Mouse (Mus musculus) embryonic facial prominence, embryonic 11.5 days (tissue): ENCODE measurements around the gene Haus5. TPM values are rescaled to one million over a fixed set of nuclear protein-coding genes. Genes with fewer than 3 reads are reported as not detected.

Experiments
- ATAC-seq: fragments of 200-750 bp; cut with Nextera tagmentation; replicated peaks from 2 replicates; pipeline ENCODE4 v1.8.0; 2017; ENCODE audit warnings: low read depth; ENCODE audit not compliant: insufficient number of reproducible peaks, low FRiP score, low TSS enrichment
- DNase-seq: peaks from one replicate; pipeline ENCODE4 v3.0.0-alpha.2; 2015; ENCODE audit warnings: low spot score
- H3K27ac ChIP-seq: fragments of 300-500 bp; sonication (generic); replicated peaks from 2 replicates; pipeline ENCODE4 v1.5.1; 2014; ENCODE audit warnings: mild to moderate bottlenecking, low read depth, low read length, control low read depth
- H3K27me3 ChIP-seq: fragments of 300-500 bp; sonication (generic); 2 replicates; pipeline ENCODE4 v1.6.1; 2014; ENCODE audit warnings: mild to moderate bottlenecking, low read length, moderate library complexity, mixed read lengths; ENCODE audit not compliant: control insufficient read depth, insufficient read depth
- H3K36me3 ChIP-seq: fragments of 300-500 bp; sonication (generic); replicated peaks from 2 replicates; pipeline ENCODE4 v1.6.1; 2014; ENCODE audit warnings: low read depth, mild to moderate bottlenecking, low read length, moderate library complexity, mixed read lengths; ENCODE audit not compliant: control insufficient read depth, insufficient read depth
- H3K4me1 ChIP-seq: fragments of 300-500 bp; sonication (generic); 2 replicates; pipeline ENCODE4 v1.6.1; 2014; ENCODE audit warnings: low read length, mixed read lengths; ENCODE audit not compliant: control insufficient read depth, insufficient read depth
- H3K4me2 ChIP-seq: fragments of 300-500 bp; sonication (generic); 2 replicates; pipeline ENCODE4 v1.6.1; 2014; ENCODE audit warnings: low read depth, mild to moderate bottlenecking, control low read depth, low read length, moderate library complexity
- H3K4me3 ChIP-seq: fragments of 300-500 bp; sonication (generic); 2 replicates; pipeline ENCODE4 v1.5.1; 2014; ENCODE audit warnings: low read depth, low read length, control low read depth
- H3K9ac ChIP-seq: fragments of 300-500 bp; sonication (generic); replicated peaks from 2 replicates; pipeline ENCODE4 v1.6.1; 2014; ENCODE audit warnings: mild to moderate bottlenecking, control low read depth, low read length
- H3K9me3 ChIP-seq: fragments of 300-500 bp; sonication (generic); replicated peaks from 2 replicates; pipeline ENCODE4 v1.6.1; 2016; ENCODE audit warnings: mild to moderate bottlenecking, low read length, inconsistent platforms, mixed read lengths; ENCODE audit not compliant: control insufficient read depth
- WGBS: fragments of 180-500 bp; shearing (Covaris S2); extraction: QIAGEN DNeasy Blood & Tissue Kit; methylation state at CpG from one replicate; pipeline ENCODE4 v1.1.7; 2014; 5-methylcytosine and 5-hydroxymethylcytosine counted together
- polyA plus RNA-seq: library from polyadenylated mRNA; unstranded; fragments of >200 nt; fragmentation: Nextera tagmentation; extraction: Ambion mirVana; gene quantifications from 2 replicates; pipeline ENCODE4 v1.2.1, GENCODE M21; 2014

The Haus5 gene
- polyA plus RNA-seq, 1 experiment from 2014 or later, result 50.1 TPM

DNA sequence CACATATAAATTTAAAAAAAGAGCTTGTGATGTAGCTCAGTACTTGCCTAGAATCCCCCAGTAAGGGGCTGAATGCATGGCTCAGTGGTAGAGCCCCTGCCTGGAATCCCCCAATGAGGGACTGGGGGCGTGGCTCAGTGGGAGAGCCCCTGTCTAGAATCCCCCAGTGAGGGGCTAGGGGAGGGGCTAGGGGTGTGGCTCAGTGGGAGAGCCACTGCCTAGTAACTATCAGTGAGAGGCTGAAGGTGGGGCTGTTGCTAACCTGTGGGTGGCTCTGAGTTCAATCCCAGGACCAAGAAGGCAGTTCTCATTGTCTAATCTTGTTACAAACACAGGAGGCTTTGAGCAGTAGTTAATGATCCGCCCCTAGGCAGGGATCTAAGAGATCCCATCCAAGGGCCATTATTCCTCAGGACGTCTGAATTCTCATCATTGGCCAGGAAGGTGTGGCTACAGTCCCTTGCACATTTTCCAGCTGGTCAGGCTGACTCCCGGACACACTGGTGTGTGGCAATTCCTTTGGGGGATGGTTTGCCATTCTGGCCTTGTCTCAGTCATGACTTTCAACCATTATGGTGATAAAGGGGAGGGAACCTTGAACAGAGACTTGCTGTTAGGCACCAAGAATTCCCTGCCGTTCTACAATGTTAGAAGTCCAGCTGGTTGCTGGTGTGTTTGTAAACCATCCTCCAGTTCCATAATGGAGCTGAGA is 49.6 kb downstream of the Haus5 start:
- Histone ChIP-seq H3K9me3 (no peaks in the 10 kb centered on the region), H3K36me3 (peaks cover 4% of the 10 kb centered on the region), H3K4me1 (no peaks in the 10 kb centered on the region), H3K9ac (no peak overlapping the region), H3K27ac (no peak overlapping the region), H3K4me2 (no peak overlapping the region), H3K4me3 (no peak overlapping the region), H3K27me3 (no peaks in the 10 kb centered on the region)
- no peak for DNase-seq
- no peak for ATAC-seq
- WGBS, result 64% methylated on average over 5 of the region's 5 CpGs

DNA sequence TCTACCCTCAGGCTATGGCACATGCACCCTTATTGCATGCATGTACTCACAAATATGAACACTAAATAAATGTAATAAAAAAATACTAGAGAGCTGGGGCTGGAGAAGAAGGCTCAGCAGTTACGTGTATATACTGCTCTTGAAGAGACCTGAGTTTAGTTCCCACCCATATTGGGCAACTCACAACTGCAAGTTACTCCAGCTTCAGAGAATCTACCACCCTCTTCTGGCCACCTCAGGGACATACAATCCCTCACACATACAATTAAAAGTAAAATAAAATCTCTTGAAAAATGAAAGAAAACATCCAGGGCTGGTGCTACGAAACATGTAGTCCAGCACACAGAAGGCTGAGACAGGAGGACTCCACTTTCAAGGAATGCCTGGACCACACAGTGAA is 50.3 kb downstream of the Haus5 start:
- ATAC-seq (no peak), DNase-seq (peak; percentile 9)
- Histone ChIP-seq H3K9ac (no peak overlapping the region), H3K36me3 (peaks cover 4% of the 10 kb centered on the region), H3K4me1 (no peaks in the 10 kb centered on the region), H3K4me2 (no peak overlapping the region), H3K9me3 (no peaks in the 10 kb centered on the region), H3K4me3 (no peak overlapping the region), H3K27me3 (no peaks in the 10 kb centered on the region), H3K27ac (no peak overlapping the region)
- 80% methylated on average over 2 of the region's 2 CpGs for WGBS

DNA sequence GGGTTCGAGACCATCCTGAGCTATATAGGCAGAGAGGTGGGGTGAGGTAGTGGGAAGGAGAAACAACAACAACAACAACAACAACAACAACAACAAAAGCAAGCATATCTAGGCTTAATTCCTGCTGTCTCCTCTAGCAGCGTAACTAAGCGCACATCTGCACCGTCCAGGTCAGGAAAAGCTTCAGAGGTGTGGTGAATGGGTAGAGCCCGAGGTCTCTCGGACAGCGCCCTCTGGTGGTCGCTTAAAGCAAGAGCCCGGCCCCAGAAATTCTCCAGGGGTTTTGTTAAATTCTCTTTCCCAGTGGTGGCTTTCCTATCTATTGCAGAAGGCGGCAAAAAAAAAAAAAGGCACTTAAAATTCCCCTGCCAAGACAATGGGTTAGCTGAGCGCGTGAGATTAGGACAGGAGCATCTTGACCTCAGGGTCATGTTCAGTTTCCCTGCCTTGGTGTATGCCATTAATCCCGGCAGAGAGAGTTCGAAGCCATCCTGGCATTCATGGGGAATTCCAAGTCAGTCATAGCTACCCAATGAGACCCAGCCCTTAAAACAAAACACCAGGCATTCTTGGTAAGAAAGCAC is 51.2 kb downstream of the Haus5 start:
- Histone ChIP-seq H3K9me3 (no peaks in the 10 kb centered on the region), H3K27me3 (no peaks in the 10 kb centered on the region), H3K4me3 (no peak overlapping the region), H3K4me2 (no peak overlapping the region), H3K4me1 (no peaks in the 10 kb centered on the region), H3K9ac (no peak overlapping the region), H3K36me3 (peaks cover 2% of the 10 kb centered on the region; the same call in 1 of the 2 replicates), H3K27ac (no peak overlapping the region)
- WGBS, result 27% methylated on average over 14 of the region's 14 CpGs
- ATAC-seq (0 out of 2 replicates have a peak, but pooled peaks have one; percentile 41), DNase-seq (peak; percentile 74)

DNA sequence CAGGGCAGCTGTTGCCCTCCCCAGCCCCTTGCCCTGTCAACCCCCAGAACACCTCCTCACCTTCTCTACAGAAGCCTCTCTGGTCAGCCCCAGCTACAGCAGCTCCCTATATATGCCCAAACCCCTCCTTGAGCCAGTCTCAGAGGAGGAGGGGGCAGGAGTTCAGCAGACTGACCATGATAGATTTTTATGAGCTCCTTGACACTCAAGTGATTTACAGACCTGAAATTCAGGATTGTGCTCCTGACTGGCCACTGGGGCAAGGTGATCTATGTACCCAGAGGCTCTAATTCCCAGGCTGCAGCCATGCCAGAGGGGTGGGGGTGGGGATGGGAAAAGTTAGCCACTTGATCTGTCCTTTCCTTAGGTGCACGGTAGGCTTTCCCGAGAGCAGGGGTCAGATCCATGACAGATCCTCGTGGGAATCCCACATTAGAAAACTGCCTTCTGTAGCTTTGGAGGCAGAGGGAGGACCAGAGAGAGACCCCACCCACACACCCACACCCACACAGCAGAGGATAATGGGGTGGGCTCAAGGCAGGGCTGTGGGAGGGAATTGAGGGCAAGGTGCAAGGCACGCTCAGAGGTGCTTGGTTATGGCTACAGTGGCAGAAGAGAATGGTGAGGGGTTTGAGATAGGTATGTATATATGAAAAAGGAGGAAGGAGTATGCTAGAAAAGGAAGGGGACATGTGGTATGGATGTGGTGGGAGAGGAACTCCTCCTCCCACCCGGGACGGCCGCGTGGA is 52.0 kb downstream of the Haus5 start, which contains the start of gene Upk1a:
Gene Upk1a (minus strand): TSS at position 194 of the 749 bp plus-strand sequence.
- no peaks in the 10 kb centered on the region for H3K4me1 ChIP-seq
- H3K36me3 ChIP-seq, result peaks cover 2% of the 10 kb centered on the region; the same call in 1 of the 2 replicates
- no peaks in the 10 kb centered on the region for H3K9me3 ChIP-seq
- H3K4me2 ChIP-seq, result no peak within 1 kb of the TSS
- H3K27ac ChIP-seq, result no peak within 1 kb of the TSS
- no peak within 1 kb of the TSS for H3K9ac ChIP-seq
- 75% methylated on average over 8 of the region's 8 CpGs for WGBS
- no peaks in the 10 kb centered on the region for H3K27me3 ChIP-seq
- no peak for DNase-seq
- ATAC-seq, result 0 out of 2 replicates have a peak, but pooled peaks have one; percentile 16
- no peak within 1 kb of the TSS for H3K4me3 ChIP-seq

GRCm38 (mm10) chr7:30610043-30610442 is 54.8 kb downstream of the Haus5 start:
- H3K27ac ChIP-seq, result no peak overlapping the region
- no peaks in the 10 kb centered on the region for H3K36me3 ChIP-seq
- no peak overlapping the region for H3K4me2 ChIP-seq
- no peaks in the 10 kb centered on the region for H3K4me1 ChIP-seq
- DNase-seq (no peak), ATAC-seq (no peak)
- no peak overlapping the region for H3K4me3 ChIP-seq
- WGBS, result 61% methylated on average over 7 of the region's 7 CpGs
- no peaks in the 10 kb centered on the region for H3K27me3 ChIP-seq
- no peak overlapping the region for H3K9ac ChIP-seq
- no peaks in the 10 kb centered on the region for H3K9me3 ChIP-seq

- ATAC-seq, result no peak
- no peak overlapping the region for H3K27ac ChIP-seq
- no peak for DNase-seq
- H3K4me1 ChIP-seq, result no peaks in the 10 kb centered on the region
- no peak overlapping the region for H3K4me3 ChIP-seq
- H3K9ac ChIP-seq, result no peak overlapping the region
- no peaks in the 10 kb centered on the region for H3K9me3 ChIP-seq
- H3K27me3 ChIP-seq, result no peaks in the 10 kb centered on the region
- 51% methylated on average over 16 of the region's 16 CpGs for WGBS
- H3K36me3 ChIP-seq, result no peaks in the 10 kb centered on the region
- no peak overlapping the region for H3K4me2 ChIP-seq
These were observed 56.3 kb downstream of the Haus5 start for GRCm38 (mm10) chr7:30608476-30608875.

DNA sequence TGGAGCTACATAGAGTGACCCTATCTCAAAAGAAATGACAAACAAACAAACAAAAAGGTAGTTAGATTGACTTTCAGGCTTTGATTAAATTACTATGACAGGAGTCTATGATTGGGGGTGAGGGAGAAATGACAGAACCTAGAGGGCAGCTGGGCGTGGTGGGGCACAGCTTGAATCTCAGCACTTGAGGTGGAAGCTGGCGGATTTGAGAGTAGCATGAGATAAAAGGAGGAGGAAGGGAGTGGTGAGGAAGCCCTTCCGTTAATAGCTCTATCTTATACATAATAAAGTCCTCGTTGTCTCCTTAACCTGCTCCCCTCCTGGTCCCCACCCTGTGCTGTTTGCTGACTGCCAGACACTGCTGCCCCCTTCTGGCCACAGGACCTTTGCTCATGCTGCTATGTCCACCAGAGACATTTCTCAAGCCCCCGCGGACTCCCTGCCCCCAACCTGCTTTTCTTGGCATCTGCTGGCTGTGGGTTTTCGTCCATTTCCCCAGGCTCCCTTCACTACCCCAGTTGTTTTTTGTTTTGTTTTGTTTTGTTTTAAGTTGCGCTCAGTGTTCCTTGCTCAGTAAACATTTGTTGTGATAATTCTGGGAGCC is 57.0 kb downstream of the Haus5 start:
- H3K9ac ChIP-seq, result no peak overlapping the region
- H3K4me1 ChIP-seq, result no peaks in the 10 kb centered on the region
- H3K27me3 ChIP-seq, result no peaks in the 10 kb centered on the region
- WGBS, result 31% methylated on average over 8 of the region's 8 CpGs
- H3K4me2 ChIP-seq, result no peak overlapping the region
- no peaks in the 10 kb centered on the region for H3K9me3 ChIP-seq
- H3K4me3 ChIP-seq, result no peak overlapping the region
- H3K27ac ChIP-seq, result no peak overlapping the region
- ATAC-seq (no peak; the same call in 1 of the 2 replicates), DNase-seq (peak; percentile 66)
- H3K36me3 ChIP-seq, result no peaks in the 10 kb centered on the region
